Mouse (Mus musculus) brain, embryonic 14.5 days (tissue): Measurements from ENCODE around the gene Chsy1. TPM values are rescaled to one million over a fixed set of nuclear protein-coding genes. Genes with fewer than 3 reads are reported as not detected.
"Not testable (repeated sequence)": the region's sequence is repeated elsewhere in the genome, so short reads cannot be mapped to it uniquely, and the experiment has no call there.

Source experiments
- DNase-seq: peaks from one replicate; pipeline ENCODE4 v3.0.0-alpha.2; 2011; ENCODE audit warnings: low read depth
- CTCF ChIP-seq: fragments of 200-500 bp; IDR thresholded peaks from 2 replicates; pipeline ENCODE4 v1.5.1; 2012; ENCODE audit warnings: inconsistent platforms, mild to moderate bottlenecking, moderate library complexity, borderline replicate concordance; ENCODE audit not compliant: insufficient read depth, insufficient read length; ENCODE audit errors: extremely low read depth
- POLR2A ChIP-seq: fragments of 200-500 bp; IDR thresholded peaks from 2 replicates; pipeline ENCODE4 v1.6.1; 2012; ENCODE audit warnings: mild to moderate bottlenecking, inconsistent platforms, borderline replicate concordance; ENCODE audit not compliant: poor library complexity, insufficient read depth, insufficient read length, severe bottlenecking; ENCODE audit errors: extremely low read depth
- polyA plus RNA-seq: library from polyadenylated mRNA; depleted of rRNA; stranded (reverse); fragments of >200 nt; gene quantifications from 2 replicates; pipeline ENCODE4 v1.2.3, GENCODE M21; 2012

Chsy1 gene
- polyA plus RNA-seq, 1 experiment: 21.5 TPM

DNA sequence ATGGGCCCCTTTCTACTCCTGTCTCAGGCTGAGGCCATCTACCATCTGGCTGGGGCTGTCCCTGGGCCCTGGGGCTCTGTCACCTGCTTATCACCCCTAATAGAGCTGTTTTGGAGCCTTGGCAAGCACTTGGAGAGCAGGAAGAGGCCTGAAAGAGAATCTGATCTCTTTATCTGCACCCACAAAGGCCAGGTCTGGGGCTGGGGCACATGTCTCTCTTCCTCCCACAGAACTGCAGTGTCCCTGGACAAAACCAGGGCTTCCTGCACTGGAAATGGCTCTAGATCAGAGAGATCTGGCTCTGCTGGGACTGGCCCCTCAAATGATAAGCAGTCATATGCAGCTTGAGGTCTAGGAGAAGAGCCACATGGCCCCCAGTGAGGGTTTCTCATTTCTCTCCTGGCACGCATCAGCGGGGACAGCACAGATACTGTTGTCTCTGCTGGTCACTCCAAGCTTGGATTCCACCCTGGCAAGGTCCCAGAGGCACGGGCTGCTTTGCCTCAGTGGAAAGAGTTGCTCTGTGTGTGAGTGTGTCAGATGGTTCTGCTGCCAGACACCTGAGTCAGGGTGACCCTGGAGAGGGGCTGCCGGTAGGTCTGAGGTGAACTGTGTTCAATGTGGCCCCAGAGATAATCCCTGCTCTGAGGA lies 78.4 kb downstream of the Chsy1 start:
- DNase-seq: no peak
- TF ChIP-seq POLR2A (no peak), CTCF (no peak)

DNA sequence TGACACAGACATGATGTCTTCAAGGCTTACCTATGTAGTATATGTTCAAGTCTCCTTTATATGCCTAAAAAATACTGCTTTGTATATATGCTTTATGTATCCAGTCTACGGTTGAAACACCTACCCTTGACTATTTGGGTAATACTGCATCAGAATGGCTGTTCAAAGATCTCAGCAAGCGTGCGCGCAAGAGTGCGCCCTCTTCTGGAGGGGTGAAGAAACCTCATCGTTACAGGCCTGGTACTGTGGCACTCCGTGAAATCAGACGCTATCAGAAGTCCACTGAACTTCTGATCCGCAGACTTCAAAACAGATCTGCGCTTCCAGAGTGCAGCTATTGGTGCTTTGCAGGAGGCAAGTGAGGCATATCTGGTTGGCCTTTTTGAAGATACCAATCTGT lies 81.1 kb downstream of the Chsy1 start:
- DNase-seq: not testable (repeated sequence)

GRCm38 (mm10) chr7:66194511-66194910 lies 85.2 kb downstream of the Chsy1 start:
- no peak for DNase-seq
- TF ChIP-seq CTCF (no peak), POLR2A (no peak)

- TF ChIP-seq CTCF: no peak
- no peak for TF ChIP-seq POLR2A
- no peak for DNase-seq
Observed at GRCm38 (mm10) chr7:66195881-66196280, 86.6 kb downstream of the Chsy1 start.

- no peak for TF ChIP-seq POLR2A
- TF ChIP-seq CTCF: no peak
- DNase-seq: no peak
Observed at GRCm38 (mm10) chr7:66196609-66197445, 87.5 kb downstream of the Chsy1 start.

GRCm38 (mm10) chr7:66198416-66198815 lies 89.1 kb downstream of the Chsy1 start:
- no peak for DNase-seq
- no peak for TF ChIP-seq CTCF
- TF ChIP-seq POLR2A: no peak

- TF ChIP-seq CTCF (no peak), POLR2A (no peak)
- DNase-seq: peak; percentile 23
Observed at GRCm38 (mm10) chr7:66199391-66199831, 90.1 kb downstream of the Chsy1 start.

- no peak for DNase-seq
- no peak for TF ChIP-seq CTCF
- TF ChIP-seq POLR2A: no peak
Observed at GRCm38 (mm10) chr7:66200383-66200782, 91.1 kb downstream of the Chsy1 start.

GRCm38 (mm10) chr7:66200791-66201450 lies 91.6 kb downstream of the Chsy1 start:
- peak; percentile 49 for DNase-seq

DNA sequence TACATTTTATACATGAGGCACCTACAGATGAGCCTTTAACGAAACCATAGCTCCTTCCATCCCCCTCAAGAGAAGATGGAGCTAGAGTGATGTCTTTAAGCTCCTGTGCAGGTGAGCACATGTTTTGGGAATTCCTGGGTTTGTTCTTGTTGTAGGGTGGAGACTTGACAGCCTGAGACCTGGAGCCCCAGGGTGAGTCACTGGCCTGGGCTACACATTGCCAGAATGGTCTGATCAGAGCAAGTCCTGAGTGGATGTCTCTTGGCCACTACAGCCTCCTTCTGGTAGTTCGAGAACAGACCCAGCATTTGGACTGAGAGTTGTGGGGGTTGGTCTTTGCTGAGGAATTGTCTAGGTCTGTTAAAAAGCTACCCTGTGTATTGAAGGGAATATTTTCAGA lies 92.3 kb downstream of the Chsy1 start:
- TF ChIP-seq POLR2A (no peak), CTCF (no peak)
- DNase-seq: no peak

More at GRCm38 (mm10) chr7:66200791-66201450, 91.6 kb downstream of the Chsy1 start:
- TF ChIP-seq CTCF: no peak
- TF ChIP-seq POLR2A: no peak

DNA sequence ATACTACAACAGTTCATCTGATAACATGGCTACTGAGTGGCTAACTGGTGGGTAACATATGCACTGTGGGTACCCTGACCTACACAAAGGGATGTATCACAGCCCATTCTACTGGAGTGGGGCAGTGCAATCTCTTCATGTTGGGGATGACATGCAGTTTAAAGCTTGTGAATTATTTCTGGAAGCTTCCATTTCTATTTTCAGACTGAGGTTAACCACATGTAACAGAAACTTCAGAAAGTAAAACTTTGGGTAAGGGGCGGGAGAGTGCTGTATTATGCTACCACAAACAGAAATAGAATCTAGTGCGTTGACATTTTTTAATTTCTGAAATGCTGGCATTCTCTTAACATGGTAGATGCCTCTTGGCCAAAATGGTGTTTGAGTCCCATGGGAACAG lies 100.6 kb downstream of the Chsy1 start:
- no peak for TF ChIP-seq POLR2A
- TF ChIP-seq CTCF: no peak
- DNase-seq: no peak
